Mouse (Mus musculus) thymus, adult 2 months (tissue): ENCODE measurements around the gene Riiad1.

Experiments used
- CTCF ChIP-seq: fragments of 200-500 bp; IDR thresholded peaks from 2 replicates; pipeline ENCODE4 v1.5.1; 2012; ENCODE audit warnings: mild to moderate bottlenecking, control low read depth, low read length, moderate library complexity, borderline replicate concordance; ENCODE audit not compliant: control insufficient read depth, poor library complexity, insufficient read depth; ENCODE audit errors: extremely low read depth
- POLR2A ChIP-seq: fragments of 200-500 bp; IDR thresholded peaks from 2 replicates; pipeline ENCODE4 v1.6.1; 2012; ENCODE audit warnings: mild to moderate bottlenecking, low read length, control low read depth, moderate library complexity; ENCODE audit not compliant: control insufficient read depth, poor library complexity, insufficient read depth; ENCODE audit errors: extremely low read depth

GRCm38 (mm10) chr3:94473567-94474232, 6.4 kb downstream of the Riiad1 start:
- TF ChIP-seq CTCF = no peak
- TF ChIP-seq POLR2A = no peak
